Mouse (Mus musculus) limb, embryonic 15.5 days (tissue): ENCODE measurements around the gene Akr1c14. TPM values are rescaled to one million over a fixed set of nuclear protein-coding genes. Genes with fewer than 3 reads are reported as not detected.
"Not testable (repeated sequence)": the region's sequence is repeated elsewhere in the genome, so short reads cannot be mapped to it uniquely, and the experiment has no call there.

Experiments used
- ATAC-seq: fragments of 200-750 bp; cut with Nextera tagmentation; 2 replicates; pipeline ENCODE4 v1.8.0; 2017; ENCODE audit warnings: low read depth, moderate TSS enrichment; ENCODE audit not compliant: insufficient number of reproducible peaks, low FRiP score, low TSS enrichment
- H3K27ac ChIP-seq: fragments of 300-500 bp; sonication (generic); 2 replicates; pipeline ENCODE4 v1.5.1; 2015; ENCODE audit warnings: moderate library complexity, mild to moderate bottlenecking, inconsistent platforms
- H3K27me3 ChIP-seq: fragments of 300-500 bp; sonication (generic); 2 replicates; pipeline ENCODE4 v1.6.1; 2015; ENCODE audit warnings: inconsistent platforms
- H3K36me3 ChIP-seq: fragments of 300-500 bp; sonication (generic); 2 replicates; pipeline ENCODE4 v1.6.1; 2015; ENCODE audit warnings: inconsistent platforms
- H3K4me1 ChIP-seq: fragments of 300-500 bp; sonication (generic); 2 replicates; pipeline ENCODE4 v1.6.1; 2015; ENCODE audit warnings: inconsistent platforms
- H3K4me2 ChIP-seq: fragments of 300-500 bp; sonication (generic); 2 replicates; pipeline ENCODE4 v1.6.1; 2015; ENCODE audit warnings: mild to moderate bottlenecking, inconsistent platforms
- H3K4me3 ChIP-seq: fragments of 300-500 bp; sonication (generic); 2 replicates; pipeline ENCODE4 v1.5.1; 2015; ENCODE audit warnings: mild to moderate bottlenecking, inconsistent platforms
- H3K9ac ChIP-seq: fragments of 300-500 bp; sonication (generic); 2 replicates; pipeline ENCODE4 v1.6.1; 2015; ENCODE audit warnings: inconsistent platforms
- H3K9me3 ChIP-seq: fragments of 300-500 bp; sonication (generic); 2 replicates; pipeline ENCODE4 v1.6.1; 2016; ENCODE audit warnings: inconsistent platforms
- WGBS: fragments of 180-500 bp; shearing (Covaris S2); methylation state at CpG from one replicate; pipeline ENCODE4 v1.1.7; 2015; 5-methylcytosine and 5-hydroxymethylcytosine counted together
- polyA plus RNA-seq: library from polyadenylated mRNA; unstranded; fragments of >200 nt; fragmentation: Nextera tagmentation; extraction: Ambion mirVana; gene quantifications from 2 replicates; pipeline ENCODE4 v1.2.1, GENCODE M21; 2015

The Akr1c14 gene
- polyA plus RNA-seq, 1 experiment from 2014 or later = 2.1 TPM

DNA sequence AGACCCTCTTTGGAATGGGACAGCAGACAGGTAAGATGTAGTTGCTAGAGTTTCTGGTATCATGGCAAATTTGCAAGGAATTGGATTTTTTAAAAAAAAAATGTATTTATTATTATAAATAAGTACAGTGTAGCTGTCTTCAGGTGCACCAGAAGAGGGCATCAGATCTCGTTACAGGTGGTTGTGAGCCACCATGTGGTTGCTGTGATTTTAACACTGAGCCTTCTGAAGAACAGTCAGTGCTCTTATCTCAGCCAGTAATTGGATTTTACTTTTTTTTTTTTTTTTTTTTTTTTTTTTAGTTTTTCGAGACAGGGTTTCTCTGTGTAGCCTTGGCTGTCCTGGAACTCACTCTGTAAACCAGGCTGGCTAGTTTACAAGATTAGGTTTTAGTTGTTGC is 9.4 kb downstream of the Akr1c14 start:
- H3K9ac ChIP-seq, H3K4me3 ChIP-seq, H3K36me3 ChIP-seq, H3K27me3 ChIP-seq, H3K9me3 ChIP-seq, ATAC-seq, H3K4me2 ChIP-seq, H3K4me1 ChIP-seq, H3K27ac ChIP-seq: not testable (repeated sequence)
- 78% methylated on average over 2 of the region's 2 CpGs for WGBS

DNA sequence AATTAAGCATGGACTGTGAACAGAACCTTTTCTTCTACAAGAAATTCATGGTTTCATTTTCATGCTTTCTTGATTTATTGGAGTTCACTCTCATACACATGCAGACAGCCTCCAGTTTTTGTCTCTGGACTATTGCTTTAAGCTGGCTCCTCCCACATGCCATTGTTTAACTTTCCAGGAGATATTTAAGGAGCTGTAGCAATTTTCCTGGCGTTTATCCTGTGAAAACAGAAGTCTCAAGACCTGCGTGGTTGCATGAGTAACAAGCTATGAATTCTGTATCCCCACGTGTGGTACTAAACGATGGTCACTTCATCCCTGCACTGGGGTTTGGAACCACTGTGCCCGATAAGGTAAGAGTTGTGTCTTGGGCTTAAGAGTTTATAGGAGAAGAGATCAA is 10.6 kb downstream of the Akr1c14 start:
- H3K9me3 ChIP-seq = no peaks in the 10 kb centered on the region
- no peaks in the 10 kb centered on the region for H3K27me3 ChIP-seq
- no peak overlapping the region for H3K9ac ChIP-seq
- no peak overlapping the region for H3K4me2 ChIP-seq
- H3K27ac ChIP-seq = no peak overlapping the region
- no peaks in the 10 kb centered on the region for H3K4me1 ChIP-seq
- ATAC-seq = no peak
- 45% methylated on average over 5 of the region's 5 CpGs for WGBS
- no peak overlapping the region for H3K4me3 ChIP-seq
- no peaks in the 10 kb centered on the region for H3K36me3 ChIP-seq

DNA sequence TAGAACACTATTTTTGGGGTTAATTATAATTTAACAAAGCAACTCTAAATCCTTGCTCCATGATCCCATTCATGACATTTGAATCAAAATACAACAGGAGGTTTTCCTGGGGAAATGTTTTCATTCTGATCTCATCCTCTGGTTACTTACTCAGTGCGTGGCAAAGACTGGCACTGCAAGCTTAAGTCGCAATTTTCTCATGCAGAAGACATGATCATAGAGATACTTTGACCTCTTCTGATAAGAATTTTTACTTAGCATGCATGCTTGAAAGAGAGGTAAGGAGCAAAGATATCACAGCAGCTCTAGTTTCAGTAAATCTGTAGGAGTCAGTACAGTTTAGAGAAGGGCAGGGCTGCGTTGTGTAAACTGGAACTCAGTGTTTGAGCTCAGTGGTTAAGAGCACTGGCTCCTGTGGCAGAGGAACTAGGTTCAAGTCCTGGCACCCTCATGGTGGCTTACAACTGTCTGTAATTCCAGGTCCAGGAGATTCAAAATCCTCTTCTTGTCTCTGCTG is 11.5 kb downstream of the Akr1c14 start:
- no peak overlapping the region for H3K27ac ChIP-seq
- H3K4me1 ChIP-seq = no peaks in the 10 kb centered on the region
- no peak overlapping the region for H3K4me2 ChIP-seq
- H3K4me3 ChIP-seq = no peak overlapping the region
- H3K27me3 ChIP-seq = no peaks in the 10 kb centered on the region
- no peak overlapping the region for H3K9ac ChIP-seq
- WGBS = 76% methylated on average over 3 of the region's 3 CpGs
- H3K9me3 ChIP-seq = no peaks in the 10 kb centered on the region
- H3K36me3 ChIP-seq = no peaks in the 10 kb centered on the region
- ATAC-seq = no peak

DNA sequence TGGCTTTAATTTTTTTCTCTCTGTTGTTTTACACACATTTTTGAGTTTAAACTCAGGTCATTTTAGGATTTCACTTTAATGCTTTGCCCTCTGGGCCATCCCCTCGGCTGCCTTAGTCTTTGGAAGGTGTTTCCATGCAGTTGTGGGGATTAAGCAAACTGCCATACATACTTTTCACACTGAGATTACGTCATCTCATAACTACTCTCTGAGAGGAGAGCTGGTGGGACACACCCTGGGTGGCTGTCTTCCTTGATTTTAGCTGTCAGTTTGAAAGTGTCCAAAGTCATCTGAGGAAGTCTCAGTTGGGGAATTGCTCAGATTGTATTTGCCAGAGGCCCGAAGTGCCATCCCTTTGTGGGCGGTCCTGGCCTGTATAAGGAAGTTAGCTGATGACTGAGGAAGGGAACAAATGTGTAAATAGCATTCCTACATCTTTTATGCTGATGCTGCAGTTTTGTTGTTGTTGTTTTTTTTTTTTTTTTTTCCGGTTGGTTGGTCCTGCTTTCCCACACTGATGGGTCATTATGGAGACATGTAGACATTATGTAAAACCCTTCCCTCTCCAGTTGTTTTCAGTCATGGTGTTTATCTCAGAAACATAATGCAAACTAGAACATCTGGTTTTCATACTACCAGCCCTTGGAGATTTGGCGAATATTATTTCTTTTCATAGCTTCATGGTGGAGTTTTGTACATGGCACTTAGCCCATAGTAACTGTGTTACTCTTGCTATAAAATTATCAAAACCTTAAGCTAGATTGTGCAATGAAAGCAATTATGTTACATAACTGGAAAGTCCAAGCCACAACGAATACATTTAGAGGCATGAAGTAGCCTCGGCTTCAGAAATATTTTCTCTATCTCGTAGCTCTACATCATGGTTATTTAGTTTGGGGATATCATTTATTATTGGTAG is 28.0 kb downstream of the Akr1c14 start:
- Histone ChIP-seq H3K9me3 (no peaks in the 10 kb centered on the region), H3K4me1 (no peaks in the 10 kb centered on the region), H3K36me3 (no peaks in the 10 kb centered on the region), H3K27ac (no peak overlapping the region), H3K27me3 (no peaks in the 10 kb centered on the region), H3K4me3 (no peak overlapping the region), H3K4me2 (no peak overlapping the region), H3K9ac (no peak overlapping the region)
- no peak for ATAC-seq
- 62% methylated on average over 9 of the region's 9 CpGs for WGBS

DNA sequence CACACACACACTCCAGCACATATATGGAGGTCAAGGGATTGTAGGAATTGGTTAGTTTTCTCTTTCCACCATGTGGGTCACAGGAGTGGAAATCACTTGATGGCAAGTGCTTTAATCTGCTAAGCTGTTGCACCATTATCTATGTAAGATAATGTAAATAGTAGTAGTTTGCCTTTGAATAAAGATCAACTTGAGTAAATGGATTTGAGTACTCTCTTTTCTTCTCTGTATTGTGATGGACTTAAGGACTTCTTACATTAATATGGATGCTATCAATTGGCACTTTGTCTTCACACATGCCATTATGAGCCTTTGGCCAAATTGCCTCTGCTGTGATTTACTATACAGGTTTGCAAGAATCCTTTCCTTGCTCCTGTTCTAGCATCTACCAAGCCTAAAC is 31.1 kb downstream of the Akr1c14 start:
- Histone ChIP-seq H3K4me1 (no peaks in the 10 kb centered on the region), H3K27me3 (no peaks in the 10 kb centered on the region), H3K9me3 (no peaks in the 10 kb centered on the region), H3K36me3 (no peaks in the 10 kb centered on the region), H3K27ac (no peak overlapping the region), H3K4me3 (no peak overlapping the region), H3K4me2 (no peak overlapping the region), H3K9ac (no peak overlapping the region)
- no peak for ATAC-seq

DNA sequence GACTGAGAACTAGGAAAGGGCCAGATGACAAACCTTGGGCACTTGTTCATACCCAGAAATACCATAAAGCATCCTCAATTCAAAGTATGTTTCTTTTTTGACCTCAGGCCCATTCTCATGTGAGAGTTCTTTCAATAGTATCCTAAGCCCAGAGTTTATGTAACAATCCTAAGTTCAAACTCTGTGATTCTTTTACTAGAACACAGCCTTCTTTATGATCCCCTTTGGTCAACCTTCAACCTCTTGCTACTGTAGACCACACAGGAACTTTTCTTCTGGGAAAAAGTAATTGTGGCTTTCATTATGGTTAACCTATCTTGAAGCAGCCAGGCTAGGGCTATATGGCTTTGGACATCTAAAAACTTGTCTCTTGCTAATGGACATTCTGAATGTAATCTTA is 52.9 kb downstream of the Akr1c14 start:
- Histone ChIP-seq H3K4me1 (no peaks in the 10 kb centered on the region), H3K9me3 (no peaks in the 10 kb centered on the region), H3K9ac (no peak overlapping the region), H3K36me3 (no peaks in the 10 kb centered on the region), H3K27me3 (no peaks in the 10 kb centered on the region), H3K4me3 (no peak overlapping the region), H3K27ac (no peak overlapping the region), H3K4me2 (no peak overlapping the region)
- ATAC-seq = no peak

DNA sequence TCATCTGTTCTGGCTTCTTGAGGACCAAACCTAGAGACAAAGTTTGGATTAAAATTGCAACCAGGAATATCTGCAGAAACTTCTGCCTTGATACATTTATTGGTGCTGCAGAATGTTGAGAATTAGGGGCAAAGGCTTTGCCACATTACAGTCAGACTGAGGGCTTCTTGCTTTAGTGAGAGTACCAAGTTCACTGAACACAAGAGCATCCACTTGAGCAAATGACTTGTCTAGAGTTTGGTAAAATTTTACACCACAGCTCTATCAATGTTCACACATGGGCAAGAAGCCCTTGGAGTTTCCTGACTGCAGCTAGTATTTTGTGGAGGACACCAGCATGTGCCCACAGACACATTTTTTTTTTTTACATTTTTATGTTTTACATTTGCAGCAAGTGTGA is 53.9 kb downstream of the Akr1c14 start:
- Histone ChIP-seq H3K27ac (no peak overlapping the region), H3K4me3 (no peak overlapping the region), H3K4me1 (no peaks in the 10 kb centered on the region), H3K9ac (no peak overlapping the region), H3K36me3 (no peaks in the 10 kb centered on the region), H3K9me3 (no peaks in the 10 kb centered on the region), H3K27me3 (no peaks in the 10 kb centered on the region), H3K4me2 (no peak overlapping the region)
- ATAC-seq = no peak

DNA sequence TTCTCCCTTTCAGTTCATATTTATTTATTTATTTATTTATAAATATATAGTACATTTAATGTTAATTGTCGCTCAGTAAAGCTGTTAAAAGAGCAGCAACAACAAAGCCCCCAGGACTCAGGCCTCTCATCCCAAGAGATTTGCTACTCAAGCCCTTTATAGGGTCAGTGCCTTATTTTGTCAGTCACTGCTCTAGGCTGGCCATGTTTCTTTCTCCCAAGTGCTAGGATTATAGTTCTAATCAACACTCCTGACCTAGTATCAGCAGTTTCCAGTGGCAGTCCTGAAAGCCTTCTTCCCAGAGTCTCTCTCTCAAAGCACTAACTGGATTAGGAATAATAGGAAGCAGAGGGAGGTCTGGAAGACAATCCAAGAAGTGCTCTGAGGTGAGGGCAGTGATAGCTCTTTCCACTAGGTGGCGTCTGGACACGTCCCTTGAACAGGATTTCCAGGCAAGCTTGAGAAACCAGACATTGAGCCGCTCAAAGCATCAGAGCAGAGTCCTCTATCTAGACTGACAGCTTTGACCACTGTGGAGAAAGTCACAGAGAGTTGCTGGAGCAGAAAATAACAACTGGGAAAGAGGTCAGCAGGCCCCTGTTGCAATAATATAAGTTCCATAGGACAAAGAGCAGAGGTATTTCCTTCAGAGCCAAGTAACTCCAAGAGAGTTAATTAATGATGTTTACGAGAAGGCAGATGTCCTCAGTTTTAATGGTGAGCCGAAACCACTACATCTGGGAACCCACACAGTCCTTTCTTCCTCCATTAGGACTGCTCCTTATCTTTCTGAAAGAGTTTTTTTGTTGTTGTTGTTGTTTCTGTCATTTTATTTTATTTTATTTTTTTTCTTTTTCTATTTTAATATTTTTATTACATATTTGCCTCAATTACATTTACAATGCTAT is 61.7 kb downstream of the Akr1c14 start:
- Histone ChIP-seq H3K9me3 (no peaks in the 10 kb centered on the region), H3K9ac (no peak overlapping the region), H3K27ac (no peak overlapping the region), H3K4me1 (no peaks in the 10 kb centered on the region), H3K4me3 (no peak overlapping the region), H3K36me3 (no peaks in the 10 kb centered on the region), H3K27me3 (no peaks in the 10 kb centered on the region), H3K4me2 (no peak overlapping the region)
- ATAC-seq = no peak
- WGBS = 28% methylated on average over 6 of the region's 6 CpGs

DNA sequence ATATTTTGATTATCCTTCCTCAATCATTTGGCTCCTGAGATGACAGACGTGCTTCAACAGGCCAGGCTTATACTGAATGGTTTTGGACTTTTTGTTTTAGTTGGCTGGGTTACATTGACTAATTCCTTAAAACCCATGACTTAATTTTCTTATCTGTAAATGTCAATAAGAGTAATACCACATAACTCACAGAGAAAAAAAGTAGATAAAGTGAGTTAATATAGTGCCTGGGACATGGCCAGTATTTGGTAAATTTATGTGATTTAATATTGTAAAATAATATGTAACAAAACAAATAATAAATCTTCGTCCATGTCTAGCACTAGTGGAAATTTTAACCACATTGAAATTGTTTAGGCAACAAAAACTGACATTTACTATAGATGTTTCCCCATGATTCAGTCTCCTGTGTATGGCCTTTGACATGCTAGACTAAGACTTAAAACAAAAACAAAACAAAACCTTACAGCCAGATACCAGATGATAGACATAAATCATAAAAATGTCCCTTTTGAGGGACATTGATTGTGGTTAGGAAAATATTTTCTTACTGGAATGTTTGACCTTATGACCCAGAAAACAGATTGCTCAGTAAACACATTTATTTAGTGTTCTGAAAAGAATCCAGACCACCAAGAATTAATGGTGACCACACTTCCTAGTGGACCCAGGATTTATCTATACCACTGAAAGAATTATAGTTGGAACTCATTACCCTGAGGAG is 70.5 kb downstream of the Akr1c14 start:
- no peak overlapping the region for H3K4me2 ChIP-seq
- no peaks in the 10 kb centered on the region for H3K4me1 ChIP-seq
- no peaks in the 10 kb centered on the region for H3K9me3 ChIP-seq
- H3K4me3 ChIP-seq = no peak overlapping the region
- no peaks in the 10 kb centered on the region for H3K27me3 ChIP-seq
- H3K36me3 ChIP-seq = no peaks in the 10 kb centered on the region
- 65% methylated on average over 2 of the region's 2 CpGs for WGBS
- no peak overlapping the region for H3K27ac ChIP-seq
- ATAC-seq = no peak
- no peak overlapping the region for H3K9ac ChIP-seq

DNA sequence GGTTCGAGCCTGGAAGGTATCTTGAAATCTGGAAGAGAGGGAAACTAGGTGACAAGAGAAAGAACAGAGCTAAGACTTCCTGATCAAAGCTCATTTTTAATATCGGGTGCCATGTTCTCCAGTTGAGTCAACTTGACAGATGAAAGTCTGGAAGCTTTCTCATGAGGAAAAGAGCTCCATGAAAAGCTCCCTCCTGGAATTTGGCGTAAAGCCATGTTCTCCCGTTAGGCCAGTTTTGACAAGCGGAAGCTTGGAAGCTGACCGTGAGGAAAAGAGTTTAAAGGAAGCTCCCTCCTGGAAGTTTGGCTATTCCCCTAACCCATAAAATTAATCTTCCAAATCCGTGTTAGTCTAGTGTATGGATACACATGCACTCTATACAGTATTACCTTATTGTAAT is 74.3 kb downstream of the Akr1c14 start:
- Histone ChIP-seq H3K36me3 (no peaks in the 10 kb centered on the region), H3K4me2 (no peak overlapping the region), H3K4me1 (no peaks in the 10 kb centered on the region), H3K9ac (no peak overlapping the region), H3K4me3 (no peak overlapping the region), H3K9me3 (no peaks in the 10 kb centered on the region), H3K27ac (no peak overlapping the region), H3K27me3 (no peaks in the 10 kb centered on the region)
- no peak for ATAC-seq
- WGBS = 58% methylated on average over 7 of the region's 7 CpGs

DNA sequence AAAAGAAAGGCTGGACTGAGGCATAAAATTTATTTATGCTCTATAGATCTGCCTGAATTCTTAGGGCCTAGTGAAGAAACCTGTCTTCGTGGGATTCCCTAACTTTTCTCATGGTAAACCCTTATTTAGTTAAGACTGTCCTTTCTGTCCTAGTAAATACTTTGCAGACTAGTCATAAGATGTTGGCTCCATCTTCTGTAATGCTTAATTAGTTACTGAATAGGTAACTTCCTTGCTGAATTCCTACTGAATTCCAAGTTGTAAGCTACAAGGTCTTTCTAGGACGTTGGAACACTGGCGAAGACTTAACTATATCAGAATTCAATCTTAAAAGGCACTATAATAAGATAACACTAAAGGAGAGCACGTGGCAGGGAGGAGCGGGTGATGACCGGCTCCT is 75.7 kb downstream of the Akr1c14 start:
- not testable (repeated sequence) for H3K4me3 ChIP-seq, H3K4me2 ChIP-seq, H3K4me1 ChIP-seq, H3K27me3 ChIP-seq, H3K27ac ChIP-seq, H3K36me3 ChIP-seq, H3K9ac ChIP-seq, H3K9me3 ChIP-seq, ATAC-seq
- 91% methylated on average over 6 of the region's 6 CpGs for WGBS

DNA sequence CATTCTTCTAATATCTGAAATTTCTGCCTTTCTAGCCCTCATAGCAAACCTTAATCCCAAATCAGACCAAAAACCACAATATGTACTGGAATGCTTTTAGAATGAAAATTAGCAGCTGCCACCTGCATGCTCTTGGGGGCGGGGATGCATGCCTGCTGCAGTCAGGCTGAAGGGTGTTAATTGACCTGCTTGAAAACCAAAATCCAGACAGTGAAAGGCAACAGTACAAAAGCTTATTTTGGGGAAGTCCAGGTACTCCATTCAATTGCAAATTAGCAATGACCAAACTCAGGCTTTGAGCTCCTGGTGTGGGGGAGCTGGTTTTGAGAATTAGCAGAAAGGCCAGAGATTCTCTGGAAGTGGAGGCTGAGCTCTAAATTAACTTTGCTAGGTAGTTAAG is 77.0 kb downstream of the Akr1c14 start:
- not testable (repeated sequence) for H3K36me3 ChIP-seq, H3K9me3 ChIP-seq, H3K27ac ChIP-seq, H3K27me3 ChIP-seq, H3K4me2 ChIP-seq, ATAC-seq, H3K9ac ChIP-seq, H3K4me3 ChIP-seq, H3K4me1 ChIP-seq
- WGBS = 86% methylated on average over 1 of the region's 1 CpGs
